Mouse (Mus musculus): Measurements from ENCODE around the gene Olfr1417. TPM values are rescaled to one million over a fixed set of nuclear protein-coding genes. Genes with fewer than 3 reads are reported as not detected.

The Olfr1417 gene
- polyA plus RNA-seq, 1 experiment, result not detected

GRCm38 (mm10) chr19:11823346-11824065 is 15.5 kb downstream of the Olfr1417 start:
- H3K9me3 ChIP-seq (ENCODE audit: control insufficient read depth, low read length), result no peaks in the 10 kb centered on the region
- peaks cover 23% of the 10 kb centered on the region for H3K27me3 ChIP-seq (ENCODE audit: control insufficient read depth)
- no peak overlapping the region for H3K4me3 ChIP-seq (replicated peaks)
- H3K4me1 ChIP-seq (ENCODE audit: control insufficient read depth), result no peaks in the 10 kb centered on the region
- TF ChIP-seq GATA1 (IDR thresholded peaks at IDR 0.05; ENCODE audit: low read length) (no peak), TAL1 (IDR thresholded peaks at IDR 0.05; ENCODE audit: low read length) (no peak)
- H3K36me3 ChIP-seq (ENCODE audit: control insufficient read depth), result no peaks in the 10 kb centered on the region

- Histone ChIP-seq H3K4me3 (replicated peaks) (no peak overlapping the region), H3K27me3 (ENCODE audit: control insufficient read depth) (peaks cover 54% of the 10 kb centered on the region), H3K9me3 (ENCODE audit: control insufficient read depth, low read length) (no peaks in the 10 kb centered on the region), H3K36me3 (ENCODE audit: control insufficient read depth) (no peaks in the 10 kb centered on the region), H3K4me1 (ENCODE audit: control insufficient read depth) (no peaks in the 10 kb centered on the region; the same call in 1 of the 2 replicates)
- no peak for TF ChIP-seq TAL1 (IDR thresholded peaks at IDR 0.05; ENCODE audit: low read length)
- TF ChIP-seq GATA1 (IDR thresholded peaks at IDR 0.05; ENCODE audit: low read length), result no peak
Measured at GRCm38 (mm10) chr19:11820211-11820610, 18.8 kb downstream of the Olfr1417 start.

- Histone ChIP-seq H3K27me3 (ENCODE audit: control insufficient read depth) (peaks cover 58% of the 10 kb centered on the region), H3K36me3 (ENCODE audit: control insufficient read depth) (no peaks in the 10 kb centered on the region), H3K4me3 (replicated peaks) (no peak overlapping the region), H3K9me3 (ENCODE audit: control insufficient read depth, low read length) (no peaks in the 10 kb centered on the region), H3K4me1 (ENCODE audit: control insufficient read depth) (no peaks in the 10 kb centered on the region; the same call in 1 of the 2 replicates)
- TF ChIP-seq GATA1 (IDR thresholded peaks at IDR 0.05; ENCODE audit: low read length) (no peak), TAL1 (IDR thresholded peaks at IDR 0.05; ENCODE audit: low read length) (no peak)
Measured at GRCm38 (mm10) chr19:11819800-11820199, 19.2 kb downstream of the Olfr1417 start.

GRCm38 (mm10) chr19:11819143-11819700 is 19.8 kb downstream of the Olfr1417 start, which contains the start of gene Stx3:
Gene Stx3, minus strand, starts transcription at chr19:11819403.
- Histone ChIP-seq H3K36me3 (ENCODE audit: control insufficient read depth) (no peaks in the 10 kb centered on the region), H3K4me3 (replicated peaks) (peak within 1 kb of the TSS; percentile 33), H3K4me1 (ENCODE audit: control insufficient read depth) (no peaks in the 10 kb centered on the region; the same call in 1 of the 2 replicates), H3K27me3 (ENCODE audit: control insufficient read depth) (peaks cover 60% of the 10 kb centered on the region), H3K9me3 (ENCODE audit: control insufficient read depth, low read length) (no peaks in the 10 kb centered on the region)
- TF ChIP-seq GATA1 (IDR thresholded peaks at IDR 0.05; ENCODE audit: low read length), result no peak
- TF ChIP-seq TAL1 (IDR thresholded peaks at IDR 0.05; ENCODE audit: low read length), result no peak

- H3K27me3 ChIP-seq (ENCODE audit: control insufficient read depth), result peaks cover 60% of the 10 kb centered on the region
- H3K4me1 ChIP-seq (ENCODE audit: control insufficient read depth), result no peaks in the 10 kb centered on the region; the same call in 1 of the 2 replicates
- no peaks in the 10 kb centered on the region for H3K9me3 ChIP-seq (ENCODE audit: control insufficient read depth, low read length)
- peak overlapping the region; percentile 33 for H3K4me3 ChIP-seq (replicated peaks)
- H3K36me3 ChIP-seq (ENCODE audit: control insufficient read depth), result no peaks in the 10 kb centered on the region
- no peak for TF ChIP-seq TAL1 (IDR thresholded peaks at IDR 0.05; ENCODE audit: low read length)
- no peak for TF ChIP-seq GATA1 (IDR thresholded peaks at IDR 0.05; ENCODE audit: low read length)
Measured at GRCm38 (mm10) chr19:11818199-11819142, 20.5 kb downstream of the Olfr1417 start.

- H3K27me3 ChIP-seq (ENCODE audit: control insufficient read depth), result peaks cover 60% of the 10 kb centered on the region
- H3K4me3 ChIP-seq (replicated peaks), result no peak overlapping the region
- TF ChIP-seq GATA1 (IDR thresholded peaks at IDR 0.05; ENCODE audit: low read length) (no peak), TAL1 (IDR thresholded peaks at IDR 0.05; ENCODE audit: low read length) (no peak)
- H3K4me1 ChIP-seq (ENCODE audit: control insufficient read depth), result no peaks in the 10 kb centered on the region; the same call in 1 of the 2 replicates
- H3K9me3 ChIP-seq (ENCODE audit: control insufficient read depth, low read length), result no peaks in the 10 kb centered on the region
- H3K36me3 ChIP-seq (ENCODE audit: control insufficient read depth), result no peaks in the 10 kb centered on the region
Measured at GRCm38 (mm10) chr19:11817586-11817985, 21.4 kb downstream of the Olfr1417 start.

- Histone ChIP-seq H3K27me3 (ENCODE audit: control insufficient read depth) (peaks cover 60% of the 10 kb centered on the region), H3K4me3 (replicated peaks) (no peak overlapping the region)
- TF ChIP-seq GATA1 (IDR thresholded peaks at IDR 0.05; ENCODE audit: low read length), result no peak
- TF ChIP-seq TAL1 (IDR thresholded peaks at IDR 0.05; ENCODE audit: low read length), result no peak
Measured at GRCm38 (mm10) chr19:11816706-11817105, 22.3 kb downstream of the Olfr1417 start.

GRCm38 (mm10) chr19:11814742-11815333 is 24.2 kb downstream of the Olfr1417 start:
- Histone ChIP-seq H3K4me3 (replicated peaks) (no peak overlapping the region), H3K9me3 (ENCODE audit: control insufficient read depth, low read length) (no peaks in the 10 kb centered on the region), H3K36me3 (ENCODE audit: control insufficient read depth) (no peaks in the 10 kb centered on the region), H3K4me1 (ENCODE audit: control insufficient read depth) (no peaks in the 10 kb centered on the region; the same call in 1 of the 2 replicates), H3K27me3 (ENCODE audit: control insufficient read depth) (peaks cover 50% of the 10 kb centered on the region)
- TF ChIP-seq GATA1 (IDR thresholded peaks at IDR 0.05; ENCODE audit: low read length), result no peak
- TF ChIP-seq TAL1 (IDR thresholded peaks at IDR 0.05; ENCODE audit: low read length), result no peak

More at GRCm38 (mm10) chr19:11816706-11817105, 22.3 kb downstream of the Olfr1417 start:
- H3K9me3 ChIP-seq (ENCODE audit: control insufficient read depth, low read length), result no peaks in the 10 kb centered on the region
- H3K4me1 ChIP-seq (ENCODE audit: control insufficient read depth), result no peaks in the 10 kb centered on the region; the same call in 1 of the 2 replicates
- H3K36me3 ChIP-seq (ENCODE audit: control insufficient read depth), result no peaks in the 10 kb centered on the region
